Mouse (Mus musculus) frontal cortex, postnatal 25 days (tissue): ENCODE data around the gene Vdr.
A peak's percentile ranks its signal among the peaks of the same experiment; 100 is the strongest.
"Not testable (repeated sequence)": the region's sequence is repeated elsewhere in the genome, so short reads cannot be mapped to it uniquely, and the experiment has no call there.

Source experiments
- DNase-seq, 2 experiments: peaks; one replicate each; pipeline ENCODE4 v3.0.0; 2022; ENCODE audit warnings: low spot score in 2 of 2

Vdr gene

GRCm38 (mm10) chr15:97880441-97880840, 30.0 kb downstream of the Vdr start:
- no peak for DNase-seq

- DNase-seq: no peak
These were observed 31.6 kb downstream of the Vdr start for GRCm38 (mm10) chr15:97878696-97879328.

- DNase-seq: no peak
These were observed 34.6 kb downstream of the Vdr start for GRCm38 (mm10) chr15:97875784-97876183.

GRCm38 (mm10) chr15:97873717-97874116, 36.7 kb downstream of the Vdr start:
- DNase-seq: no peak

GRCm38 (mm10) chr15:97872161-97872560, 38.3 kb downstream of the Vdr start:
- no peak for DNase-seq

GRCm38 (mm10) chr15:97871055-97872030, 39.1 kb downstream of the Vdr start:
- DNase-seq: no peak

- not testable (repeated sequence) for DNase-seq
These were observed 40.3 kb downstream of the Vdr start for GRCm38 (mm10) chr15:97870116-97870515.

- DNase-seq: no peak
These were observed 41.4 kb downstream of the Vdr start for GRCm38 (mm10) chr15:97868985-97869384.

- no peak for DNase-seq
These were observed 44.4 kb downstream of the Vdr start for GRCm38 (mm10) chr15:97865988-97866387.

GRCm38 (mm10) chr15:97865175-97865574, 45.3 kb downstream of the Vdr start:
- no peak for DNase-seq

GRCm38 (mm10) chr15:97864361-97865045, 45.9 kb downstream of the Vdr start:
- DNase-seq: no peak

GRCm38 (mm10) chr15:97863494-97863881, 46.9 kb downstream of the Vdr start:
- DNase-seq: peak; percentile 31 to 50

- no peak for DNase-seq
These were observed 47.4 kb downstream of the Vdr start for GRCm38 (mm10) chr15:97862881-97863493.

GRCm38 (mm10) chr15:97860353-97860752, 50.1 kb downstream of the Vdr start:
- DNase-seq: no peak

- DNase-seq: no peak
These were observed 52.0 kb downstream of the Vdr start for GRCm38 (mm10) chr15:97858431-97858830.

- DNase-seq: no peak
These were observed 55.9 kb downstream of the Vdr start for GRCm38 (mm10) chr15:97854551-97854950.

GRCm38 (mm10) chr15:97854059-97854458, 56.4 kb downstream of the Vdr start:
- no peak for DNase-seq

GRCm38 (mm10) chr15:97852291-97852690, 58.1 kb downstream of the Vdr start:
- no peak for DNase-seq

GRCm38 (mm10) chr15:97851011-97851410, 59.4 kb downstream of the Vdr start:
- no peak for DNase-seq

GRCm38 (mm10) chr15:97850441-97850840, 60.0 kb downstream of the Vdr start:
- DNase-seq: no peak

GRCm38 (mm10) chr15:97849116-97849911, 61.1 kb downstream of the Vdr start:
- peak; percentile 72 to 87 for DNase-seq
